Mouse (Mus musculus): ENCODE results near the gene Nxnl1. TPM values are rescaled to one million over a fixed set of nuclear protein-coding genes. Genes with fewer than 3 reads are reported as not detected.
"Not testable (repeated sequence)": the region's sequence is repeated elsewhere in the genome, so short reads cannot be mapped to it uniquely, and the experiment has no call there.

Nxnl1 gene
- total and polyA plus RNA-seq, 3 experiments: 0.04 TPM; not detected in 2

DNA sequence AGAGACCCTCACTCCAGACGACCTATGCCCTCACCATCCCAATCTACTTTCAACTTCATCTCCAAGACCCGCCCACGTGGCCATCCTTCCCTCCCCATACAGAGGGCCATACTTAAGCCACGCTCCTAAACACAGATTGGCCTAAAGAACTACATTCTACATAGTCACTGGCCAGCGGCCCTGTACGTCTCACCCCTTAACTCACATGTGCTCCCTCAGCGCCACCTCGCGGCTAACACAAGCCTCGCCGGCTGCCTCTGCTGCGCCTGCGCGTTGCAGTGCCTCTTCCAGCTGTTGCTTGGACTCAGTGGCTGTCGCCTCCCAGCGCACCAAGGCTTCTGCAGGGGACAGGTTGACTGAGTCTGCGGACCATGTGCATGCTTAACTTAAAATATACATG lies 44.8 kb downstream of the Nxnl1 start (continued):
- no peak for TF ChIP-seq JUND (conservative IDR thresholded peaks at IDR 0.05; ENCODE audit: low read depth, low read length)
- TF ChIP-seq TCF12 (IDR thresholded peaks at IDR 0.05; ENCODE audit: low read depth, low read length): peak; percentile 30; the same call in 1 of the 2 replicates
- TF ChIP-seq IRF4 (IDR thresholded peaks at IDR 0.05; ENCODE audit: low read depth, low read length): peak; percentile 50; the same call in 1 of the 2 replicates
- 0 out of 2 replicates have a peak, but pooled peaks have one; percentile 51 for TF ChIP-seq NELFE (IDR thresholded peaks at IDR 0.05; ENCODE audit: low read depth, low read length)
- peak; percentile 46; the same call in 1 of the 2 replicates for TF ChIP-seq HCFC1 (IDR thresholded peaks at IDR 0.05; ENCODE audit: low read depth, low read length)
- no peak for TF ChIP-seq ZC3H11A (IDR thresholded peaks at IDR 0.05; ENCODE audit: low read depth, low read length)
- TF ChIP-seq PAX5 (IDR thresholded peaks at IDR 0.05; ENCODE audit: low read length): no peak
- TF ChIP-seq MAZ (IDR thresholded peaks at IDR 0.05; ENCODE audit: low read depth, low read length): no peak

GRCm38 (mm10) chr8:71519037-71519825 lies 47.2 kb downstream of the Nxnl1 start:
- DNase-seq (ENCODE audit: extremely low read depth): peak; percentile 79
- in situ Hi-C loops (cut with MboI; ENCODE audit: low pct_ligation_motif_present, low pct_unique_long_range_greater_than_20kb, low sequenced_read_pairs): not testable (repeated sequence)

GRCm38 (mm10) chr8:71516786-71517185 lies 49.6 kb downstream of the Nxnl1 start:
- Histone ChIP-seq H3K27ac (ENCODE audit: insufficient read depth, low read depth) (no peak overlapping the region), H3K27me3 (replicated peaks) (peaks cover 3% of the 10 kb centered on the region)
- dilution Hi-C loops (cut with MboI; ENCODE audit: extremely low pct_ligation_motif_present, extremely low pct_unique_long_range_greater_than_20kb, low sequenced_read_pairs): no loop called here

More at GRCm38 (mm10) chr8:71519037-71519825, 47.2 kb downstream of the Nxnl1 start:
- H3K36me3 ChIP-seq (replicated peaks in 1 of 2; ENCODE audit: control insufficient read depth in 1 of 2, insufficient read depth in 1 of 2, low read length in 1 of 2); H3K4me2 ChIP-seq (ENCODE audit: insufficient read depth, low read depth, poor library complexity, severe bottlenecking); H3K27ac ChIP-seq (ENCODE audit: insufficient read depth, low read depth); H3K27me3 ChIP-seq (replicated peaks); H3K9me3 ChIP-seq (replicated peaks; ENCODE audit: low read length); dilution Hi-C loops (cut with MboI; ENCODE audit: extremely low pct_ligation_motif_present, extremely low pct_unique_long_range_greater_than_20kb, low sequenced_read_pairs); H3K4me3 ChIP-seq (replicated peaks in 1 of 3; ENCODE audit: low read depth in 2 of 3, low read length in 2 of 3, poor library complexity in 1 of 3); H3K9ac ChIP-seq (ENCODE audit: insufficient read depth, low read depth); H3K79me2 ChIP-seq (replicated peaks; ENCODE audit: control insufficient read depth, extremely low read depth, insufficient read depth, poor library complexity, severe bottlenecking): not testable (repeated sequence)
- TF ChIP-seq ZNF384 (IDR thresholded peaks at IDR 0.05; ENCODE audit: low read depth, low read length) (peak; percentile 66; the same call in 1 of the 2 replicates), CTCF (conservative IDR thresholded peaks at IDR 0.05 in 1 of 2, IDR thresholded peaks at IDR 0.05 in 1 of 2; ENCODE audit: low read depth in 2 of 2, low read length in 2 of 2) (peak; percentile 19 to 83; a peak in 3 of 4 replicates), RAD21 (IDR thresholded peaks at IDR 0.05; ENCODE audit: low read depth, low read length) (peak; percentile 72), SMC3 (IDR thresholded peaks at IDR 0.05; ENCODE audit: low read depth, low read length) (peak; percentile 82)
- peaks cover 9 to 25% of the 10 kb centered on the region in 2 experiments; a peak in 3 of 4 replicates for H3K4me1 ChIP-seq (ENCODE audit: control insufficient read depth in 1 of 2, insufficient read depth in 2 of 2)

More at GRCm38 (mm10) chr8:71516786-71517185, 49.6 kb downstream of the Nxnl1 start:
- H3K4me3 ChIP-seq (replicated peaks in 1 of 3; ENCODE audit: low read depth in 2 of 3, low read length in 2 of 3, poor library complexity in 1 of 3): no peak overlapping the region
- in situ Hi-C loops (cut with MboI; ENCODE audit: low pct_ligation_motif_present, low pct_unique_long_range_greater_than_20kb, low sequenced_read_pairs): no loop called here
- H3K79me2 ChIP-seq (replicated peaks; ENCODE audit: control insufficient read depth, extremely low read depth, insufficient read depth, poor library complexity, severe bottlenecking): no peaks in the 10 kb centered on the region
- H3K4me2 ChIP-seq (ENCODE audit: insufficient read depth, low read depth, poor library complexity, severe bottlenecking): no peak overlapping the region
- no peak overlapping the region for H3K9ac ChIP-seq (ENCODE audit: insufficient read depth, low read depth)
- H3K36me3 ChIP-seq (replicated peaks in 1 of 2; ENCODE audit: control insufficient read depth in 1 of 2, insufficient read depth in 1 of 2, low read length in 1 of 2): no peaks in the 10 kb centered on the region
- TF ChIP-seq SMC3 (IDR thresholded peaks at IDR 0.05; ENCODE audit: low read depth, low read length): no peak
- TF ChIP-seq POLR2AphosphoS2 (IDR thresholded peaks at IDR 0.05; ENCODE audit: low read depth, low read length): no peak
- TF ChIP-seq TCF12 (IDR thresholded peaks at IDR 0.05; ENCODE audit: low read depth, low read length): no peak
- no peak for TF ChIP-seq IRF4 (IDR thresholded peaks at IDR 0.05; ENCODE audit: low read depth, low read length)
- TF ChIP-seq MAFK (IDR thresholded peaks at IDR 0.05; ENCODE audit: insufficient replicate concordance, low read length): no peak
- TF ChIP-seq CTCF (conservative IDR thresholded peaks at IDR 0.05 in 1 of 2, IDR thresholded peaks at IDR 0.05 in 1 of 2; ENCODE audit: low read depth in 2 of 2, low read length in 2 of 2): no peak
- no peak for TF ChIP-seq GABPA (IDR thresholded peaks at IDR 0.05; ENCODE audit: insufficient replicate concordance, low read depth, low read length)
- no peak for TF ChIP-seq ELF1 (IDR thresholded peaks at IDR 0.05; ENCODE audit: low read depth, low read length)
- no peak for TF ChIP-seq ZNF384 (IDR thresholded peaks at IDR 0.05; ENCODE audit: low read depth, low read length)
- TF ChIP-seq UBTF (IDR thresholded peaks at IDR 0.05; ENCODE audit: low read depth, low read length): no peak
- TF ChIP-seq MXI1 (IDR thresholded peaks at IDR 0.05; ENCODE audit: low read depth, low read length): no peak
- no peak for TF ChIP-seq ZC3H11A (IDR thresholded peaks at IDR 0.05; ENCODE audit: low read depth, low read length)
- no peak for TF ChIP-seq SIN3A (IDR thresholded peaks at IDR 0.05; ENCODE audit: low read length)
- no peak for TF ChIP-seq ZKSCAN1 (IDR thresholded peaks at IDR 0.05; ENCODE audit: borderline replicate concordance, low read depth, low read length)
- no peak for TF ChIP-seq EP300 (IDR thresholded peaks at IDR 0.05; ENCODE audit: low read length)
- TF ChIP-seq KAT2A (IDR thresholded peaks at IDR 0.05; ENCODE audit: insufficient replicate concordance, low read length): no peak
- no peak for TF ChIP-seq ETS1 (conservative IDR thresholded peaks at IDR 0.05; ENCODE audit: low read depth, low read length)
- no peak for TF ChIP-seq MEF2A (IDR thresholded peaks at IDR 0.05; ENCODE audit: borderline replicate concordance, low read depth, low read length)
- DNase-seq (ENCODE audit: extremely low read depth): no peak
- peaks cover 9 to 22% of the 10 kb centered on the region in 2 experiments; a peak in 3 of 4 replicates for H3K4me1 ChIP-seq (ENCODE audit: control insufficient read depth in 1 of 2, insufficient read depth in 2 of 2)
- no peaks in the 10 kb centered on the region for H3K9me3 ChIP-seq (replicated peaks; ENCODE audit: low read length)
